Mouse (Mus musculus) adrenal gland, postnatal 14 days (tissue): Measurements from ENCODE around the gene Rab7. TPM values are rescaled to one million over a fixed set of nuclear protein-coding genes. Genes with fewer than 3 reads are reported as not detected.
"Not testable (repeated sequence)": the region's sequence is repeated elsewhere in the genome, so short reads cannot be mapped to it uniquely, and the experiment has no call there.

ENCODE experiments used
- DNase-seq: peaks from one replicate; pipeline ENCODE4 v3.0.0; 2021; ENCODE audit warnings: mixed read lengths
- microRNA-seq, 2 experiments: library from miRNA; unstranded; fragments of <30 nt; microRNA quantifications; one replicate each; pipeline ENCODE4 v1.2.0; 2021
- total RNA-seq: library from RNA; stranded (reverse); gene quantifications from 2 replicates; pipeline ENCODE4 v1.2.3, GENCODE M21; 2021

Gene Rab7
- total RNA-seq, 1 experiment from 2014 or later = 282 TPM

DNA sequence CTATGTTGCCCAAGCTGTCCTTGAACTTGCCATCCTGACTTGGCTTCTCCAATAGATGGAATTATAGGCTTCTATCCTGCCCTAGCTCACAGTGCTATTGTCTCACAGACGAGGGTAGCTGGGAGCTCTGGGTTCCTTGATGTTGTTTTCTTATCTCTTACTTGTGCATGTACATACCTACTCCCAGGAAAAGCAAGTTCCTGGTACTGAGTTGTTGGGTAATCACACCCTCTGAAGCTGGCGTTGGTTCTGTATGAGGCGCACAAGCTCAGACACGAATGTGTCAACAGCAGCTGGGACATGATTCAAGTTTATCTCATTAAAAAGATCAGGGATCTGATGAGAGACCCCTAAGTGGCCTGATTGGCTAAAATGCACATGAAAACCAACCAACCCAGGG is 41.6 kb downstream of the Rab7 start:
- DNase-seq = no peak

DNA sequence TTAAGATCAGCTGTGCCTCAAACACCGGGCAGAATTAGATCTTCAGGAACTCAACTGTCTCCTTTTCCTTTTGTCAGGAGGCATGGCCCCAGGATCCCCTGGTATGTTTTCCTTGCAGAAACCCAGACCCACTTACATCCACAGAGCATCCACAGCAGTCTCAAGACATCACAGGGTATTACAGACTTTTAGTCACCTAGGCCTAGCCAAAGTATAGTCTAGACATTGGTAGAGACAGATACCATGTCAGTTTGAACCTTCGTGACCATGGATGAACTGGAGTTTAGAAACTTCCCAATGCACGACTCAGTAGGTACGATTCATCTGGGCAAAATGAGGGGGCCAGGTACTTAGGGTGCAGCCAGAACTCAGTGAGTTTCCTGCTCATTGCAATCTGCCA is 46.7 kb downstream of the Rab7 start:
- no peak for DNase-seq

DNA sequence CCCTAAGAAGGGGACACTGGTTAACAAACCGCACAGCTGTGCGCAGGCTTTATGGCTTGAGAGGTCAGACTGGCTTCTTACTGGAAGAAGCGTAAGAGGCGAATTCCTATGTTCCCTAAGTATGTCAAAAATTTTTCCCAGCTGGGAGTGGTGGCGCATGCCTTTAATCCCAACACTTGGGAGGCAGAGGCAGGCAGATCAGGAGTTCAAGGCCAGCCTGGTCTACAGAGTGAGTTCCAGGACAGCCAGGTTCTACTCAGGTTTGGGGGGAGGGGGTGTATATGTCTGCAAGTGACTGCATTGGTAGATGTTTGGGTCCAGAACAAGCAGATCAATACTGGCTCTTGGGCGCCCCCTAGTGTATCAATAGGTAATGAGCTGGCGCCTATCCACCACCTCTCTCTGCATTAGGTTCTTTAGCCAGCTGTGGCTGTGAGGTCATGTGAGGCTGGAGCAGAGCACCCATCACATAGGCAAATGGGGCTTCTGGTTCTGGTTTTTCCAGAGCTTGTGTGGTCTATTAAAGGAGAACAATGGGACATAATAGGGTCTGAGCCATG is 47.3 kb downstream of the Rab7 start:
- DNase-seq = peak; percentile 89

DNA sequence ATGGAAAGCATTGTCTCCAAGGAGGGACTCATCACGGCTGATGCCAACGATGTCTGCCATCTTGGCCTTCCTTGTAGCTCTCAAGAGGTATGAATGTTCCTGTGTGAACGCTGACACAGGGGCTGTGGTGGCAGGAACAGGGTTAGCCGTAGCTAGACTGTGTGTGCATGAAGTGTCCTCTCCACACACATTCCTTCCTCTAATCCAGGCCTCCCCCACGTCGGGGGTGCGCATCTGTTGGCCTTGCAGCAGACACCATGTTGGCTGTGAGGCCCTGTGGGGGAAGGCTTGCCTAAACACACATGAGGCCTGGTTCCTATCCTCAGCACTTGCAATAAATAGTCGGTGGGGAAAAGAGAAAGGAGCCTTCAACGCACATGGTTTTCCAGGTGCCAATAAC is 48.5 kb downstream of the Rab7 start:
- no peak for DNase-seq

DNA sequence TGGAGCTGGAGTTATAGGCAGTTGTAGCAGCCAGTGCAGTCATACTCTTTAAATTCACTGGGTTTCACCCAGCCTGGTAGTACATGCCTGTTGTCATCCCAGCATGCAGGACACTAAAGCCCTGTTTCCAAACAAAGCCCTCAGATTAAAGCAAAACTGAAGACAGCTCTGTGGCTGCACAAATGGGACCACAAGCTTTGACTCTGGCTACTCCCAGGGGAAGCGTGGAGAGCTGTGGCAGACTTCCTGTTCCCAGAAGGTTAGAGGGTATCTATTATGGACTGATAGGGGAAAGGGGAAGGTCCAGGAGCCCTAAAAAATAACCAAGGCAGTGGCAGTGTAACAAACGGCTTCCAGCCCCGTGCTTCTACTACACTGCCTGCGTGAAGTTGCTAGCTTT is 49.6 kb downstream of the Rab7 start:
- no peak for DNase-seq

DNA sequence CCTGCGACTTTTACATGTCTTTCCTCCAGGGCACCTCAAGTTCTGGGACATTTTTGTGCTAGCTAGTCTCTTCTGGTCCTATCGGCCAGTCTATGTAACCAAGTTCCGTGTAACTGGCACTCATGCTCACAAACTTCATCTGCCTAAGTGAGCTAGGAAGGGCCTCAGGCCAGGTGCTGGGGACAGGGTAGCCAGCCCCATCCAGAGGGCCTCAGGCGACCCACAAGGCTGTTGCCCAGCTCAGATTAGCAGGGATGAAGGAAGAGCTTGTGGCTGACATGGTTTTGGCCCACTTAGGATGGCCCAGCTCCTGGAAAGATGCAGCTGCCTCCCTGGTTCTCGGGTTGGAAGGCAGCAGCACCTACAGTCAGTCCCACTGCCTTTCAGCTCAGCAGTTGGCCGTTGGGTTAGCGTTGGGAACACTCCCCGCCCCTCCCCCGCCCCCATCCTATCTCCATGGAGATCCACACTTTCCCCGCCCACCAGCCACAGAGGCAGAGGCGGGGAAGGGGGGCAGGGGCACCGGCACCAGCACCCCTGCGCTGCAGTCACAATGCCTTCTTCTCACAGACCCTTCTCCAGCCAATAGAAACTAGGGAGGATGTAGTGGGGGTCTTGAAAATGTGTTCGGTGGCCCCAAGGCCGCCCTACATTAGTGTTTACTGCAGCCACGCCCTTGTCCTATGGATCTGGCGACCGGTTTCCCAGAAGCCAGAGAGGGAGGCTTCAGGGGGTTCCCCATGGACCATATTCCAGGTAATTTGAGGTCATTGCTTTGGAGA is 51.1 kb downstream of the Rab7 start:
- peak; percentile 42 for DNase-seq

DNA sequence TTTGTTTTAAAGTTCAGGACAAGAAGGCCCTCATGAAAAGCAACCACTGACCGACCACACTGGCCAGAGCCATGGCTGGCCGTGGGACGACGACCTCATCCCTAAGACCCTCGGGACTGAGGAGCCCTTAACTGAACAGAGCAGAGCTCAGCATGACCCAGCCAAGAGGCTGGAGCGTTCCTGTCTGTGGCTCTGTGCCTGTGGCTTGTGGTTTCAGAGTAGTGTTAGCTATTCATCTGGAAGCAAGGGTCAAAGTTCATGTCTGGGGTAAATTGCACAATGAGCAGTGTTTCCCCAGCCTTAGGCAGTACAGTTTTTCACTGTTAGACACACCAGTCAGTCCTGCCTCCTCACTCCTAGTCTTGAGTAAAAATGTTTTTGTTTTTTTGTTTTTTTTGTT is 52.3 kb downstream of the Rab7 start:
- DNase-seq = peak; percentile 52

DNA sequence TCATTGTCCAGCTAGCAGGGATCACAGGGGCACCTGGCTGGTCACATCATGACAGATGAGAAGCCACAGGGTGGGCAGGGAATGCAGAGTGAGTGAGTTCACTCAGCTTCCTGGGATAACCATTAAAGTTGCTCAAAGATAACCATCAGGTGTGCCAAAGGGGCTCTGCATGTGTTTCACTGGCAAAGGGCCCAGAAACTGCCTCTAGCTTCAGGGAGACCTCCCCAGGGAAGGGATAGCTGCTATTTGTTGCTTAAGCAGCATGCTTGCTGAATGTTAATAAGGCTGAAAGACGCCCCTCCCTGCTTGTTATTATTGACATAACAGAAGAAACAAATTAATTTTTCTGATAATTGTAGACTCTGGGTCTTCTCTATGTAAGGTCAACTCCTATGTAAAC is 53.2 kb downstream of the Rab7 start:
- DNase-seq = peak; percentile 47

DNA sequence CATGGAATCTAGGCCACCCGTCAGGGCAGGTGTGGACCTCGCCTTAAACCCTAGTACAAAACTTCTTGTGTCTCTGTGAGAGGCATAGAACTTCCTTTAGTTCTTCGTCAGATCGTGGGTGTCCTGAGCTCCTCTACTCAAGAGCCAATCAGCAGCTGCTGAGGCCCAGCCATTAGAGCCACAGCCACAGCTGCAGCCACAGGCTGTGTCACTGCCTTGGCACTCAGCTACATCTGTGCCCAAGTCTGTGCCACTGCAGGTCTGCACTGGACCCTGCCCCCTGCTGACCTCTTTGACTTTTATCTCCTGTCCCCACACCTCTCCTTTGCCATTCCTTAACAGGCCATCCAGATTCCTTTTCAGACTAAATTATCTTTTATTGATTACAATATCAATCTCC is 53.9 kb downstream of the Rab7 start:
- no peak for DNase-seq

DNA sequence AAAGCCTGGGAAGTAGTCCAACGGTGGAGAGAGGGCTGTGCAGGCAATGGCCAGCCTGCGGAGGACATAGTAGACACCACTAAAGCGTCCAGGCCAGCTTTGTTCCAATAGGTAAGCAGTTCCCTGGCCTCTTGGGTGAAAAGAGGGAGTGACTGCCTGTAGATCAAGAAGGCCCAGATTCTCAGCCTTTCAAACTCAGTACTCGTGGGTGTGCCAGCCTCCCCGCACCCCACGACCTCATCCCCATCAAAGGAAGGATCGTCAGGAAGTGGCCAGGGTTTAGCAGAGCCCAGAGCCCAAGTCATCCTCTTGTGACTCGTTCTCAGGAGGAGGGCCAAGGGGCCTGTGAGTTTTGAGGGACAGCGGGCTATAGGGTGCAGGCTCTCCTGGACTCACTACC is 62.6 kb downstream of the Rab7 start:
- no peak for DNase-seq

DNA sequence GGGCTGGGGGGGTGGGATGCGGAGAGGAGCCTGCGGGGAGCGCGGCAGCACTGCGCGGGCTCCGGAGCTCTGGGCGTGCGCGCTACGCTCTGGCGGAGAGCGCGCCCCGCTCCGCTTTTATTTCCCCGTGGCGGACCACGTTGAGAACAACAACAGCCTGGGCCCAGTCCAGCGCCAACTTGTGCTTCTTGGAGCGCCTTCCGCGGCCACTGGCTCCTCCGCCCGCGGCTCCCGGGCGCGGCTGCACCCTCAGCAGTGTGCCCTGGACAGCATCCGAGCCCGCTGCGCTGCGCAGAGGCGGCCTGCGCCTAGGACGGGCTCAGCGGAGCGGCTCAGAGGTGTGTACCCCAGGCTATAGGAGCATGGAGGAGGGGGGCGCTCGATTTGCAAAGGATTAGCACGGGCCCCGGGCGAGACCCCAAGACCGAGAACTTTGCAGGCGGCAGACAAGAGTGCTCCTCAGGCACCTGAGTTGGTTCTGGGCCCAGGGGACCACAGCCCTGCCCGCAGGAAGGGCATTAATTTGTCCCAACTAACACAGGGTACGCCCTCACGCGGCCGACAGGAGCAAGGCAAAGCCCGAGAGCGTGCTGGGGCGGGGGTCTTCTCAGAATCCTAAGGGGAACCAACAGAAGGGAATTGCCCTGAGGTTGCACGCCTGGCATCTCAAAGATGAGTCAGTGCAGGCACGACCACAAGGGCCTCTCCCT is 63.4 kb downstream of the Rab7 start, which contains the start of gene H1fx:
TSS of gene H1fx (minus strand) at position 91 of the 710 bp plus-strand sequence.
- peak; percentile 88 for DNase-seq

DNA sequence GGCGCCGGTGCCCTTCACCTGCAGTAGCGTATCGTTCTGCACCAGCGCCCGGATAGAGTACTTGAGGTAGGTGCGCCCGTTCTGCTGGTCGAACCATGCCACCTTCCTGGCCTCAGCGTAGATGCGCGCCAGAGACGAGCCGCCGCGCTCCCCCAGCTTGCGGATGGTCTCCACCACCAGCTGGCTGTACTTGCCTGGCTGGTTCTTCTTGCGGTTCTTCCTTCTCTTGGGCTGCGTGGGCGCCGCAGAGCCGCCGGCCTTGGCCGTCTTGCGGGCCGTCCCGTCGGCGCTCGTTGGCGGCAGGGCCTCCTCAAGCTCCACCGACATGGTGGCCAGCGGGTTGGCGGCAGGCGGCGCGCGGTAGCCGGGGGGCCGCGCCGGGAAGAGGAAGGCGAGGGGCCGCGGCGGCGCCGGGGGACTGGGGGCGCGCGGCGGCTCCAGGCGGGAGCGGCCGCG is 64.0 kb downstream of the Rab7 start:
- peak; percentile 44 for DNase-seq

DNA sequence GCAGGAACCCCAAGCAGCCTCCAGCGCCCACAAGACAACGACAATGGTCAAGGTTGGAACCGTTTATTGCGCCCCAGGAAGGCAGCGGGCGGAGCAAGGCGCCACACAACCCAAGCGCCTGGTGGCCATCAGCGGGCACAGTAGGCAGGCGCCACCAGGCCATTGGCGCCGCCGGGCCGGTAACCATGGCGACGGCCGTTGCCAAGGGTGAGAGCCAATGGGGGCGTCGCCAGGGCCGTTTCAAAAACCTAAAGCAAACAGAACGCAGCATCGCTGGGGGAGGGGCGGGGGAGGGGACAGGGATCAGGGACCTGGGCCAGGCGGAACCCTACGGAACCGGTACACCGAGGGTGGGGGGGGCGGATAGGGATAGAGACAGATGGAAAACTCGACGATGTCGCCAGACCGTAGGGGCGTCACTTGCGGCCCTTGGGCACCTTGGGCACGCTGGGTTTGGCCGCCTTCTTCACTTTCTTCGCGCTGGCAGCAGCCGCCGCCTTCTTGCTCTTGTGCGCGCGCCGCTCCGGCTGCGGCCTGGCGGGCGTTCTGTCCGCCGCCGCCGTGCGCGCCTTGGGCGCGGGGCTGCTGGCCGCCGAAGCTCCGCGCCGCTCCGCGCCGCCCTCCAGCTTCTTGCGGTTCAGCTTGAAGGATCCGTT is 64.6 kb downstream of the Rab7 start:
- peak; percentile 94 for DNase-seq

DNA sequence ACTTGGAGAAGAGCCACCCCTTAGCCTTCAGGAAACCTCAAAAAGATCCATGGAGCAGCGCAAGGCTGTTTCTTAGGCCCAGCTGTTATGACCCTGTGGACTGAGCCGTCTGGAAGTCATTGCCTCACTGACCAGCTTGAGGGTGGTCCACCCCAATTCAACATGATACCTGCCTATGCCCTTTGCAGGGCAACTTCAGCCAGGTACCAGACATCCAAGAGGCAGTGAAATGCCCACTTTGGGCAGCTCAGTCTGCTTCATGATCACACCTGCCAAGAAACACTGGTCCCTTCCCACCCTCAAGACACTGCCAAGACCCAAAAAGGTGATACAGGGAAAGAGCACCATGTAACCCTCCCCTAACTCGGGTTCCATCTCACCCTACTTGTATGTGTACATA is 65.3 kb downstream of the Rab7 start:
- peak; percentile 3 for DNase-seq

DNA sequence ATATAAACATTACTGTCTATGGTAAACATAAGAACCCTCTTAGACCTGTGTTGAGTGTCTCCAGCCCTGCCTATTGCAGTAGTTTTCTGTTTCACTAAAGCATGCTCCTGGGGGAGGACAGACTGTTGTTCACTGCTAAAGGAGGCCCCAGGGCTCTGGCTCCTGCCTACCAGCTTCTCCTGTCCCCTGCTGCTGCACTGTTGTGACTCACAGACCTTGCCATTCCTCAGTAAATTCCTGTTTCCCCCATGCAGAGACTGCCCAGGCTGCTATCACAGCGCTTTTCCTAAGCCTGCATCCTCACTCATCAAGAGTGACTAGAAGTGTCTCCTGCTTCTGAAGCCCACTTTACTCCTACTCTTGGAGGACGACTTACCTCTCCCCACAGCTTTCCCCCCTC is 75.0 kb downstream of the Rab7 start:
- no peak for DNase-seq

DNA sequence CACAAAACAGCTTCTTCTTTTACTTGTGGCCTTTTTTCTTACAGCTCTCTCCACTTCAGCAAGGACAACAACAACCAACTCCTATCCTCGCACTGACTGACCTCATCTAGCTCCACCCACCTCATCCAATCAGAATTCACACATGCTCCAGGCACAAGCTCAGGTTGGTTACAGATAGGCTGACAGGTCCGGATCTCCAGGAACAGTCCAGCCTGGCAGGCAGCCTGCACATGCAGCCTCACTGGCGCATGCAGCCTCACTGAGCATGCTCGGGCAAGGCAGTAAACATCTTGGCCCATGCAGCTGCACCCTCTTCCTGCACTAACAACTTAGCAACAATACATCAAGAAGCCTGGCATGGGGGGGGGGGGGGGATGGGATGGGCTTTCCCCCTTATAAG is 82.6 kb downstream of the Rab7 start:
- not testable (repeated sequence) for DNase-seq

Small RNA genes within 50 kb of the gene (microRNA-seq; reads per million reads assigned to microRNA genes)
- gene Gm47286 = 1.3 to 1.5 reads per million in 2 experiments

Other genes starting within 250 kb of the Rab7 start
- 27.8 and 33.2 TPM in 2 replicates for gene Rab43, start 233.1 kb downstream of the Rab7 start, total RNA-seq
- 4.1 and 6.1 TPM in 2 replicates for gene Gm45140, start 209.5 kb downstream of the Rab7 start, total RNA-seq
- gene Isy1, start 206.5 kb downstream of the Rab7 start, total RNA-seq = 41.0 and 42.3 TPM in 2 replicates
- 392 and 410 TPM in 2 replicates for gene Cnbp, start 194.2 kb downstream of the Rab7 start, total RNA-seq
- gene Copg1, start 157.5 kb downstream of the Rab7 start, total RNA-seq = 93.2 and 98.2 TPM in 2 replicates
- 23.3 and 24.8 TPM in 2 replicates for gene Hmces, start 131.3 kb downstream of the Rab7 start, total RNA-seq
- gene H1fx, start 63.6 kb downstream of the Rab7 start, total RNA-seq = 23.8 and 24.9 TPM in 2 replicates
- 183 and 185 TPM in 2 replicates for gene Rpn1, start 39.2 kb upstream of the Rab7 start, total RNA-seq
- 26.3 and 36.4 TPM in 2 replicates for gene Gata2, start 148.6 kb upstream of the Rab7 start, total RNA-seq
- not detected in 2 replicates for gene Dnajb8, start 177.0 kb upstream of the Rab7 start, total RNA-seq